Mouse (Mus musculus) MN1 (cell line): Measurements from ENCODE around the gene Avp.
"Not testable (repeated sequence)": the region's sequence is repeated elsewhere in the genome, so short reads cannot be mapped to it uniquely, and the experiment has no call there.

ENCODE experiments used
- DNase-seq: peaks from one replicate; pipeline ENCODE4 v3.0.0-alpha.2; 2016; ENCODE audit warnings: low spot score

Gene Avp

DNA sequence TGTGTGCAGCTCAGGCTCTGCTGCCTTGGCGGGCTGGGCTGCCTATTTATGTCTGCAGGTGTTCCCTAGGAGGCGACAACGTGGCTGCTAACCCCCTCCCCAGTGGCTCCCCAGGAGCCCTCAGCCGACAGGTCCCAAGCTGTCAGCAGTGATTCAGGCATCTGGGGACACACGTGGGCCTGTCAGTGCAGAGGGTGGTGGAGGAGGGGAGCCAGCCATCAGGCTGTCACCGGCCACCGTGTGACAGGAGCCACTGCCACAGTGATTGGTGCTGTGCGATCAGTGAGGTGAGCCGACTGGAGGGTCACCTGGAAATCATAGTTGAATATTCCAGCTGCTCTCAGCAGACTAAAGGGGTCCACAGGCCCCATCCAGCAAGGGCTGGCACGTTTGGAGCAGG is at the start of gene Avp:
Gene Avp (minus strand): TSS at position 3 of the 400 bp plus-strand sequence.
- DNase-seq, result no peak

DNA sequence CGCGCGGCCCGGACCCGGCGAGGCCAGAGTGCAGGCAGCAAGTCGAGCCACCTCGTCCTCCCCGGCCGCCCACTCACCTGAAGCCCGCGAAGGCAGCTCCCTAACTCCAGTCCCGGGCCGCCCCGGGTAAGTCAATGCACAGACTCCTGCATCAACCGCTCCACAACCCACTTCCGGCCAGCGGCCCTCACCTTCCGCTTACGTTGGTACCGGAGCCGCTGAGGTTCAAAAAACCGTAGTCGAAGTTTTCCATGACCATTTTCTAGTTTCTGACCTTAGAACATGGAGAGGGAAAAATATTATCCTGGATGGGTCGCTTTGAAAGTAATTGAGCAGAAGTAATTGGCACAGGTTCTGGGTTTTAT is 47.5 kb upstream of the Avp start, which contains the start of the genes Fastkd5 and Ubox5:
Gene Fastkd5 (minus strand): TSS at position 189 of the 365 bp plus-strand sequence.
Gene Ubox5 (minus strand): TSS at position 200 of the 365 bp plus-strand sequence.
- peak; percentile 86 for DNase-seq

DNA sequence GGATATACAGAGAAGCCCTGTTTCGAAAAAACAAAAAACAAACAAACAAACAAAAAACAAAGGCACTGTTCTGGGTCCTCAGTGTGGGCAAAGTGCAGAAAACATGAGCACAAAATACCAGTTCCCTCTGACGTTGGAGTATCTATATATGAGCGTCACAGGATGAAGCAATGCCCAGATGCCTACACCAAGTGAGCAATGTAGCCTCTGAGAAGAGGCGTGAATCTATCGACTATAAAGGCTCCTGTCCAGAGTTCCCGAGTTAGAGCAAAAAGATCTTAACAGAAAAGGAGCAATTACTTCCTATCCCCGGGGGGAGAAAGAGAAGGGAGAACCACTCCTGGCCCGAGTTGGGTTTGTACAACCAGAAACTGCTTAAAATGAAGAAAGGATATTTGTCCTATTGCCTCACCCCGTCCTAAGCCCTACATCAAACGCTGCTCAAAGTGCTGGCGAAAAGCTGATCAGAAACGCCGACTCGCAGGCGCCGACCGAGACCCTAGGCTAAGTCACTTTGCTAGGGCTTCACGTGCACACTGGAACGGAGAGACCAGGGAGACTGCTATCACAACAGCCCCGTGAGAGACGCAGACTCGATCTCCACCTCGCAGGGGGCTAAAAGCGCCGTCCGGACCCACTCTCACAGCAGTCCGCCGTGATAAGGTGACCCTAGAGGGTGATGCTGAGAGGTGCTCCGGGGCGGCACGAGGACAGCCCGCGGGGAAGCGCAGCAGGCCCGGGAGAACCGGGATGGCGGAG is 46.9 kb upstream of the Avp start:
- peak; percentile 40 for DNase-seq

DNA sequence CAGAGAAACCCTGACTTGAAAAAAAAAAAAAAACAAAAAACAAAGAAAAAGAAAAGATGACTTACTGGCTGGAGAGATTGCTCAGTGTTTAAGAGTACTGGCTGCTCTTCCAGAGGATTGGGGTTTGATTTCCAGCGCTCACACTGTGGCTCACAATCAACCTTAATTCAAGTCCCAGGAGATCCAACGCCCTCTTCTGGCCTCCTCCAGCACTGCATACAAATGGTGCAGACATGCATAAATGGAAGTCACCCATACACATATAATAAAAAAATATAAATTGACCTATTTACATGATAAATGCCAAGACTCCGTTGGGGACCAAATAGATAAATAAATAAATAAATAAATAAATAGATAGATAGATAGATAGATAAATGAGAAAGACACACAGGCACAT is 46.1 kb upstream of the Avp start:
- DNase-seq, result no peak

DNA sequence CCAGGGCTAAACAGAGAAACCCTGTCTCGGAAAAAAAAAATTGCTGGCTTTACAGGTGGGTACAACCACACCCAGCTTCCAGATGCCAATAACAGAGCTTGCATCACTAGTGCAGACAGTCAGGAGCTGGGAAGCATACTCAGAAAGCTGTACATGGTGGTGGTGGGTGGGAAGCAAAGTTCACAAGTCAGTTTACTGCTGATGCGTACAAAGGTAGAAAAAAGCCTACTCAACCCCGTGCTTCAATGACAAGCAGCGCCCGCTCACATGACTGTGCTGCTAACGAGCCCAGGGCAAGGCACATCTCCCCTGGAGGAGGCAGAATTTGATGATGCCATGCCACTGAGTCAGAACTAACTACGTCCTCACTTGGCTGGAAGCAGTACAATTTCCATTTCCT is 36.6 kb upstream of the Avp start:
- DNase-seq, result no peak

DNA sequence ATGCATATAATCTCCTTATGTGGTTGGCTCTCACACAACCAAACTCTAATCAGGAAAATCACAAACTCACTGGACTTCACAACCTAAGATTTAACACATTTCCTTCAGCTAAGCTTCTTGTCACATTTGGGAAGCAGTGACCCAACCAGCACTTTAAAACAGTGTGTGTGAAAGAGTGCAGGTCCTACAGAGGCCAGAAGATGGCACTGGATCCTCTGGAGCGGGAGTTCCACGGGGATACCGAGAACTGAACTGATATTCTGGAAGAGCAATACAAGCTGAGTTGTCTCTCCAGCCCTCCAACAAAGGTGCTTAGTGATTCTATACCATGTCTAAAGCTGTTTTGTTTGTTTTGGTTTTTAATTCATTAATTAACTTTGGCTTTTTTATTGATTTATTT is 30.7 kb upstream of the Avp start:
- DNase-seq, result no peak

DNA sequence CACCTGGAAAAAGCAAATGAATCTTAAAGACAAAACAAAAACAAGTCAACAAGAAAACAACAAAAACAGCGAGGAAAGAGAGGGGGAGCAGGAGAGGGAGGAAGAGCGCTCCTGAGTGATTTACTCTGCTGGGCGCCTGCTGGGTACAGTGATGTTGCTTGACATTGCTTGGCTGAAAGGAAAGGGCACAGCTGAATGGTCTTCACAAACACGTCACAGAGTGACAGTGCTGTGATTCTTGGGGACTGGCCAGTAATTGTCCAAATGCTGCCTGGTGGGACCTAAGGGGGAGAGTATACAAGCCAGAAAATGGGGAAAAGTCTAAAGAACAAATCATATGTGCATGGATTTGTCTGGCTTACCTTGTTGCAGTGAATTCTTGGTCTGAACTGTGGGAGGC is 19.8 kb upstream of the Avp start:
- DNase-seq, result no peak

DNA sequence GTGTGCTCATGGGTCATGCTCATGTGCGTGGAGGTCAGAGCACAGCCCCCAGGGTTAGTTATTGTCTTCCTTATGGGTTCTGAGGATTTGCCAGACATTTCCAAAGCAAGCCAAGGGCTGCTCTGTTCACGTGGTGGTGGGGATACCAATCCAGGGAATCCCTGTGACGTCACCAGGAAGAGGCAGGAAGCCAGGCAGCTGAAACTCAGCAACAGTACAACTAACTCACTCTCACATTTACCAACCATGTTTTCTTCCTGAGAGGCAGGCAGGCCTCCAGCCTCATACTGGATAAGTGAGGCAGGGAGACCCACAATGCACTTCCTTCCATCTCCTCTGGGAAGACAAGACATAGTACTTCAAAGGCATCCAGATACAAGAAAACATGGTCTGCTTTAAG is 16.0 kb upstream of the Avp start:
- no peak for DNase-seq

DNA sequence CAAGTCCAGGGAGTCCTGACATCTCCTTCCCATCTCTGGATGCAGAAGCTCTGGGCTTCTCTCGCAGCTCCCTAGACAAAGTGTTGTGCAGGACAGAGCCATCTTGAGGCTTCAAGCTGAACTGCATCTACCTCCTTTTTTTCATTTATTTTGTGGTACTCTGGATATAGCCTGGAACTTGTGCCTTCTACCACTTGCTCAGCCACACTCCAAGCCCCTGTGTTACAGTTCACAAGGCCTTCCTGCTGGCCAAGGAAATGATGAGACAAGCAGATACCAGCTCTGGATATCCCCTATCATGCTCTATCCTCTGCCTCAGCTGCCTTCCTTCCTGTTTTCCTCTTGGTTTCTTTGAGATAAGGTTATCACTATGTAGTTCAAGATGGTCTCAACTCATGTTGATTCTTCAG is 15.3 kb upstream of the Avp start:
- peak; percentile 52 for DNase-seq

DNA sequence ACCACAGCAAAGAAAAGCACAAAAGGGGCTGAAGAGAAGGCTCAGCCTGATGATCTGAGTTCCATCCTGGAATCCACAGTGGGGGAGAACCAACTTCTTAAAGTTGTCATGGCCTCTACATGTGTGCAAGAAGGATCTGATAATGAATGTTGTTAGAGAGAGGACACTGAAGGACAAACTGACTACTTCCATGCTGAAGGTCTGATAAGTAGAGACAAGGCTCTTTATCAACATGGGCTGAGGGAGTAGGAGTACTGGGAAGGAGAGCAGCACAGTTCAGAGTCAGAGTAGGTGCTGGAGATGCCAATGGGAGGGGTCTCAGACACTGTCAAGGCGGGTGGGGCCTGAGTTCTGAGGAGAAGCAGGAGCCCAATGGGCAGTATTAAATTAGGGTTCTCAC is 13.2 kb upstream of the Avp start:
- DNase-seq, result no peak

DNA sequence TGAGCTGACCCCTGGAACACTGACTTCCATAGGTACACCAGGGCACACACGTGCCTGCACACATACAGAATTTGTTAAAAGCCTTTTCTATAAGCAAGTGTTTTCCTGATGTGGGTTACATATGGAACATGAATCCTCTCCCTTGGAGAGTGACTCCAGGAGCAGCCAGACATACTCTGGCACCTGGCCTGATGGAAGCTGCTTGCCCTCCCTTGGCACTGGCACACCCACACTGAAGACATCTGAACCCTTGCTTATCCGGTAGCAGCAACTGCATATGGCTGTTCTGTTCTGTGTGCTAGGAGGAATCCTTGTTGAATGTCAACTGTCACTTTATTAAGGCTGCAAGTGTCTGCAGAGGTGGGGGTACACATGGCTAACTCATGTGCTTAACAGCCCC is 8.7 kb upstream of the Avp start:
- DNase-seq, result no peak

DNA sequence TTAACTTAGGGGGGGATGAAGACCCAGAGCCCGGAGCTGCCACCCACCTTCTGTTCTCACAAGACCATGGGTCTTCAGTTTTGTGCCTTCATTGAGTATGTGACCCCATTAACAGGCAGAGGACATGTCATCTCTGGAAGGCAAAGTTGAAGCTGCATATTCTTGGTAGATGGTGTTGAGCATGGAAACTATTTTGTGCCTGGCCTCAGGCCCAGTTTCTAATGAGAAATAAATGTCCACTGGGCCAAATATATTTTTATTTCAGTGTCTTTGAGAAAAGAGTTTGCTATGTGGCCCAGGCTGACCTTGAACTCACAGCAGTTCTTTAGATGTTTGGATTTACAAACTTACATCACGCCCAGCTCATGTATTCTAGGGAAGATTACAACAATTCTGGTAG is 7.4 kb upstream of the Avp start:
- DNase-seq, result no peak

DNA sequence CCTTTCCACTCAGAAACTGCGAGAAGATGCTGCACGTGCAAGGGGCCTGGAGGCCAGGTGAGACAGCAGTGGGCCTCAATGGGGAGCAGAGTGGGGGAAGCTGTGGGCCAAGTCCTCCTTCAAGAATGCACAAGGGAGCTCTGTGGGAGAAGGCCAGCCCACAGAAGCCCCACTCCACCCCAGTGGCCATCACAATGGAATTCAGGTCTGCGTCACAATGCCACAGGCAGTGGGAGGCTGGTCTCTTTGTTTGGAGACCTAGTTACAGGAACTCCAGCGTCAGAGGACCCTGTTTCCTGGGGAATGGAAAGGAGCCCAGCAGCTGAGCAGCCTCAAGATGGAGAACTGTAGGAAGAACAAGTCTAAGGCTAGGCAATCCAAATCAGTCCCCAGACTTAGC is 6.8 kb upstream of the Avp start:
- no peak for DNase-seq

DNA sequence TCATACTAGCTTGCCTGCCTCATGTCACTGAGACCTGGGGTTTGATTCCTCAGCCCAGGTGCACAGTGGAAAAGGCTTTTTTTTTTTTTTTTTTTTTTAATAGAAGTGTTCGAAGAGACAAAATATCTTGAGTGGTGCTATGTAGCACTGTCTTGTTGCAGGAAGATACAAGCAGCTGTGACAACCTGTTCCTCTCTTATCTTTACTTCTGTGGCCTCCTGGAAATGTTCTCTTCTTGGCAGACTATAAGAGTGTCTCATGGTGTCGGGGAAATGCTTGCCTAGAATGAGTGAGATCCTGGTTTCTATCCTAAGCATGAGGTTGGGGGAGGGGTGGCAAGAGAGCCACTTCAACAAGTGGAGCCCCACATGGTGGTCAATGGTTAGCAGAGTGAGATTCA is 6.0 kb upstream of the Avp start:
- no peak for DNase-seq

DNA sequence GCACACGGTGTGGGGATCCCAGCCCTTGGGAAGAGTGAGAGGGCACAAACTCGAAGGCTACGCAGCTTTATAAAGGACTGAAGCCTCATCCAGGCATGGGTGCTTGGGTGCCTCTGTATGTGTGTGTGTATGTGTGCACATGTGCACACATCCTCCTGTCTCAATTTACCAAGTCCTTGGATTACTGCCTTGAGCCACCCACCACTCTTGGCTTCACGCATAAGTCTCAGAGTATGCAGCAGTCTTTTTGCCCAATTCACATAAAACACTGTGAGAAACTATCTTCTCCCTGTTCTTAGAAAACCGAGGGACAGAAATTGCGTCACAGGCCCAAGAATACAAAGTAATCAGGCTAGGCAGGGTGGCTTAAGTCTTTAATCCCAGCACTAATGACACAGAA is 3.7 kb upstream of the Avp start:
- DNase-seq, result no peak

DNA sequence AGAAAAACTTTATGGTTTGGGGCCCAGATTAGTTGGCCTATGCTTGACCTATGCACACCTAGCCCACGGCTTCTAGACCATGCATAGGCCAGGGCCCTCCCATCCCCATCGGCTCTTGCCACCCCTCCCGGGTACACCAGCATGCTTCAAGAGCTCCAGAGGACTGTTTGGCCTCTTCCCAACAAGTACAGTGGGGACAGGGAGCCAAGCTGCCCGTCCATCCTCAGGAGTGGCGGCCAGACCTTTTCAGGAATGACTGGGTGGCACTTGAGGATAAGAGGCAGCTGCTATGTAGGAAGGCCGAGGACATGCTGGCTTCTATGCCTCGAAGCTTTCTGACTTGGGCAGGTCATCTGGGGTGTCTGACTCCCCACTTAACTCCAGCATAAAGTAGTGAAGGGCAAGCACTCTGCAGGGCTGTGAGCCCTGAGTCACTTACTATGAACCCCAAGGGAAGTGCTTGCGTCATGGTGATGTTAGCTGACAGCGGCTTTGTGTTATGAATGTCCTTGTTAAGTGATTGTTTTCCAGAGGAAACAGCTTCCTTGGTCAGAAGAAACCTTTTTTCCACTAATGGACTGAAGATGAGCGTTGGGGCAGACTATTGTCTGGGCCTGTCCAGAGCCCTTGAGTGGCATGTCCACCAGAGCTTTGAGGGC is 1.7 kb upstream of the Avp start:
- DNase-seq, result no peak

DNA sequence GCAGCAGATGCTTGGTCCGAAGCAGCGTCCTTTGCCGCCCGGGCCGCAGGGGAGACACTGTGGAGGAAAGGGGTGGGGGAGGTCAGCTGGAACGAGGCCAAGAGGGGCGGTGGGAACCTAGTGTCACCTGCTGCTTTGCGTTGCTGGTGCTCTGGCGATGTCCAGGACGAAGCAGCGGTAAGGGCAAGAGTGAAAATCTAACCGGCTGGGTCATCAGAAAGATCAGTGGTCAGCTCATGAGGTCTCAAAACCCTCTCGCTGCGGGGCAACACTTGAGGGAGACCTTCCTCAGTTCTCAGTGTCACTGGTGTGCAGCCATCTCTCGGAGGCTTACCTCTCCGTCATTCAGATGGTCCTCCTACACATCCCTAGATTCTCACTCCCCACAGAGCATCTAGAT is 1.2 kb downstream of the Avp start:
- DNase-seq, result no peak

DNA sequence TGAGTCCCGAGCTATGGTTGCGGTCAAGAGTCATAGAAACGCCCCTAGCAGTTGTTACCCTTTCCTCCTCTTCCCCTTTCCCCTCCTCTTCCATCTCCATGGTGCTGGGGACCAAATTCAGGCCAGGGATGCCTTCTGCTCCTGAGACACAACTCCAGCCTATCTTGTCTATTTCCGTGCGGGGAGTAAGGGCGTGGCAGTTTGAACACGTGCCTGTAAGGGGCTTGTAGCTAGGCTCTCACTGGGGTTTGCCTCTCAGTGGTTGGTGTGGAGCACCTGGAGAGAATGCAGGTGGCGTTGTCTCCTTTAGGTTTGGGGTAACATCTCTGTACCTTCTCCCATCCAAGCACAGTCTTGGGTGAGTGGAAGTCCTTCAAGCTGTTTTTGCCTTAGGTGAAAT is 2.6 kb downstream of the Avp start:
- DNase-seq, result no peak

DNA sequence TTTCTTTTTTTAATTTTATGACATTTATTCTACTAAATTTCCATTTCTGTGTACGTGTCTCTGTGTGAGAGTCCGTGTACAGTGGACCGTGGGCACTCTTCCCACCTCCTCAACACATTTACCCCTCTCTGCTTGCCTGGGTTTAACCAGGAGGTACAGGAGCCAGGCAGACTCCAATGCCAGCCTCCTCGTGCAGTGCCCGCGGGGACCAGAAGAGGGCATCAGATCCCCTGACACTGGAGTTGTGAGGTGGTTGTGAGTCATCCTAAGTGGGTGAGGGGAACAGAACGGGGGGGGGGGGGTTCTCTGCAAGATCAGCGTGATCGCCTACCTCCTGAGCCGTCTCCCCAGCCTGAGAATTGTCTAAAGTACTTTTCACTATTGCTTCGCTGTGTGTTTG is 4.2 kb downstream of the Avp start:
- no peak for DNase-seq

DNA sequence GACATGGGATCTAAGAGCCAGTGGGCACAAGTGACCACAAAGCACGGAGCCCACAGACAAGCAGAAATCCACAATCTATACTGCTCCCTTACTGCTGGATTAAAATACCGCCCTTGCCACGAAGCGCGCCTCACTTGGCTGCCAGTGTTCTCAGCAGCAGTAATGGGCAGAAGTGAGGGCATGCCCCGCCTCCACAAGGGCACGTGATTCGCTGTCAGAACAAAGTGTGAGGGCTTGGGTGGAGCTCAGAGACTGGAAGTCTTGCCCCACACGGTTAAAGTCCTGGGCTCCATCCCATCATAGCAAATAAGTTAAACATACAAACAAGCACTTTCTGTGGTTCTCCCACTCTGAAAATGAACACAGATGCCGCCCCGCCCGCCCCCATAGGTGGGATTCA is 4.7 kb downstream of the Avp start:
- no peak for DNase-seq

DNA sequence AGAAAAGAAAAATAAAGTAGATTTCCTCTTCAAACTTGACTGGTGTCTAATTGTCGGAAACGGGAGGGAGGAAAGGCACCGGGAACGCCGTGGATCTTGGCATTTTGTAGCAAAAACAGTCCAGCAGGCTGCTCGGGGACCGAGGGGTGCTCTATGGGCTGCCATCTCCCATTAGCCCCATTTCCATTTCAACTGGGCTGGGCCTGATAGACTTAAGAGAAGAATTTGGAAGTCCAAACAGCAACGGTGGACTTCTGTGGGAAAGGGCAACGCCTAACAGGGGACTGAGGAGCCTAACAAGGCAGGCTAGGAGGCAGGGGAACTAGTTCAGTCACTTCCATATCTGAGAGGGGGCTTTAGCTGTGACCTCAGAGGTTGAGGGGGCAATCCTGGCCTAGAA is 5.3 kb downstream of the Avp start:
- DNase-seq, result no peak

DNA sequence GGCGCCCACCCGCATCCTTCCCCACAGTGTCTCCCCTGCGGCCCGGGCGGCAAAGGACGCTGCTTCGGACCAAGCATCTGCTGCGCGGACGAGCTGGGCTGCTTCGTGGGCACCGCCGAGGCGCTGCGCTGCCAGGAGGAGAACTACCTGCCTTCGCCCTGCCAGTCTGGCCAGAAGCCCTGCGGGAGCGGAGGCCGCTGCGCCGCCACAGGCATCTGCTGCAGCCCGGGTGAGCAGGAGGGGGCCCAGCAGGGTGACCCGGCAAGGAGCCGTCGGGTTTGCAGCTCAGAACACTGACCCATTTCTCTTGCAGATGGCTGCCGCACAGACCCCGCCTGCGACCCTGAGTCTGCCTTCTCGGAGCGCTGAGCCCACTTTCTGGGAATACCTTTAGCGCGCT is 5.8 kb downstream of the Avp start:
- not testable (repeated sequence) for DNase-seq

DNA sequence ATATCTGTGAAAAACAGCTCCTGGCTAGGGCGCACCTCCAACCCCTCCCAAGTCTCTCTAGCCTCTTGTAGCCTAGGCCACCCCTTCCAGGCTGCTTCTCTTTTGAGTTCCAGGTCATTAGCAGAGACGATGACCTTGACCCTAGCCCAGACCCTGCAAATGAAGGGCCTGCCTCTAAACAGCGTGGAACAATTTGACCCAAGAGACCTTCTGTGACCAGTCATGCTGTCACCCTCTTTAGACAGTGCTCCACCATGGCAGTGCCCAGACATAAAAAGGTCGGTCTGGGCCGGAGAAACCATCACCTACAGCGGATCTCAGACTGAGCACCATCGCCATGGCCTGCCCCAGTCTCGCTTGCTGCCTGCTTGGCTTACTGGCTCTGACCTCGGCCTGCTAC is 6.5 kb downstream of the Avp start, which contains the start of gene Oxt:
Gene Oxt (plus strand): TSS at position 301 of the 400 bp plus-strand sequence.
- no peak for DNase-seq

DNA sequence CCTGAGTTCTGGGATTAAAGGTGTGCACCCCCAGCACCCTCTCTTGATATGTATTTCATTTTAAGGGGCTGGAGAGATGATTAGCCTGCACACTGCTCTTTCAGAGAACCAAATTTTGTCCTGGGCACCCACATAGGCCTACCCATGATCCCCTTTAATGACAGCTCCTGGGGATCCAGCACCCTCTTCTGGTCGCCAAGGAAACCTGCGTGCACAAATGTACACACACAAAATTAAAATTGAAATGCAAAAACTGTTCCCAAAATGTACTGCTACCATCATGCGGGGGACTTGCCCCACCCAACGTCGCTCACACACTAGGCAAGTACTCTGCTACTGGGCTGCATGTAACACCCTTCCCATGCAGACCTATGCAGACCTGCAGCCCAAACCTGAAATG is 7.4 kb downstream of the Avp start:
- DNase-seq, result no peak
